Mouse (Mus musculus): Measurements from ENCODE around the gene Atxn7l1. TPM values are rescaled to one million over a fixed set of nuclear protein-coding genes. Genes with fewer than 3 reads are reported as not detected.
"Not testable (repeated sequence)": the region's sequence is repeated elsewhere in the genome, so short reads cannot be mapped to it uniquely, and the experiment has no call there.

Atxn7l1 gene
- total RNA-seq, 2 experiments from 2014 or later: 44.6 to 85.5 TPM

GRCm38 (mm10) chr12:33149544-33150190 is 2.2 kb downstream of the Atxn7l1 start:
- ATAC-seq (replicated peaks; ENCODE audit: poor library complexity, severe bottlenecking): no peak

GRCm38 (mm10) chr12:33153131-33153530 is 5.6 kb downstream of the Atxn7l1 start:
- ATAC-seq (replicated peaks; ENCODE audit: poor library complexity, severe bottlenecking): no peak

GRCm38 (mm10) chr12:33153850-33154249 is 6.4 kb downstream of the Atxn7l1 start:
- ATAC-seq (replicated peaks; ENCODE audit: poor library complexity, severe bottlenecking): no peak

- ATAC-seq (replicated peaks; ENCODE audit: poor library complexity, severe bottlenecking): no peak
Measured at GRCm38 (mm10) chr12:33154732-33155131, 7.2 kb downstream of the Atxn7l1 start.

GRCm38 (mm10) chr12:33156334-33157018 is 9.0 kb downstream of the Atxn7l1 start:
- peak; percentile 75 for ATAC-seq (replicated peaks; ENCODE audit: poor library complexity, severe bottlenecking)

- ATAC-seq (replicated peaks; ENCODE audit: poor library complexity, severe bottlenecking): no peak
Measured at GRCm38 (mm10) chr12:33158256-33158655, 10.8 kb downstream of the Atxn7l1 start.

GRCm38 (mm10) chr12:33160406-33160805 is 12.9 kb downstream of the Atxn7l1 start:
- peak; percentile 29; the same call in 1 of the 2 replicates for ATAC-seq (replicated peaks; ENCODE audit: poor library complexity, severe bottlenecking)

- no peak for ATAC-seq (replicated peaks; ENCODE audit: poor library complexity, severe bottlenecking)
Measured at GRCm38 (mm10) chr12:33162541-33162940, 15.0 kb downstream of the Atxn7l1 start.

GRCm38 (mm10) chr12:33164019-33164418 is 16.5 kb downstream of the Atxn7l1 start:
- ATAC-seq (replicated peaks; ENCODE audit: poor library complexity, severe bottlenecking): not testable (repeated sequence)

GRCm38 (mm10) chr12:33166712-33167111 is 19.2 kb downstream of the Atxn7l1 start:
- no peak for ATAC-seq (replicated peaks; ENCODE audit: poor library complexity, severe bottlenecking)

- no peak for ATAC-seq (replicated peaks; ENCODE audit: poor library complexity, severe bottlenecking)
Measured at GRCm38 (mm10) chr12:33167545-33167944, 20.1 kb downstream of the Atxn7l1 start.

- ATAC-seq (replicated peaks; ENCODE audit: poor library complexity, severe bottlenecking): peak; percentile 73
Measured at GRCm38 (mm10) chr12:33168491-33168890, 21.0 kb downstream of the Atxn7l1 start.

GRCm38 (mm10) chr12:33169777-33170494 is 22.4 kb downstream of the Atxn7l1 start:
- ATAC-seq (replicated peaks; ENCODE audit: poor library complexity, severe bottlenecking): peak; percentile 88

- no peak for ATAC-seq (replicated peaks; ENCODE audit: poor library complexity, severe bottlenecking)
Measured at GRCm38 (mm10) chr12:33170822-33171221, 23.3 kb downstream of the Atxn7l1 start.

- no peak for ATAC-seq (replicated peaks; ENCODE audit: poor library complexity, severe bottlenecking)
Measured at GRCm38 (mm10) chr12:33172926-33173325, 25.4 kb downstream of the Atxn7l1 start.

GRCm38 (mm10) chr12:33173720-33174141 is 26.2 kb downstream of the Atxn7l1 start:
- no peak for ATAC-seq (replicated peaks; ENCODE audit: poor library complexity, severe bottlenecking)

GRCm38 (mm10) chr12:33174171-33174570 is 26.7 kb downstream of the Atxn7l1 start:
- ATAC-seq (replicated peaks; ENCODE audit: poor library complexity, severe bottlenecking): no peak

GRCm38 (mm10) chr12:33174675-33175357 is 27.3 kb downstream of the Atxn7l1 start:
- no peak for ATAC-seq (replicated peaks; ENCODE audit: poor library complexity, severe bottlenecking)

GRCm38 (mm10) chr12:33175621-33176554 is 28.4 kb downstream of the Atxn7l1 start:
- peak; percentile 90 for ATAC-seq (replicated peaks; ENCODE audit: poor library complexity, severe bottlenecking)

- no peak for ATAC-seq (replicated peaks; ENCODE audit: poor library complexity, severe bottlenecking)
Measured at GRCm38 (mm10) chr12:33176555-33176900, 29.0 kb downstream of the Atxn7l1 start.
